Mouse (Mus musculus): ENCODE data around the gene Nsmf. TPM values are rescaled to one million over a fixed set of nuclear protein-coding genes. Genes with fewer than 3 reads are reported as not detected.

Nsmf gene
- total RNA-seq (2021), result 10 to 100 TPM; 53.4 to 68.3 TPM
- long read RNA-seq, experiment 1, transcript Nsmf-201 (15 exons, 2,922 nt), result major isoform, 19 of 45 reads
- long read RNA-seq, experiment 1, partial matches to known transcripts, result 7 of 45 reads
- long read RNA-seq, experiment 1, other reads (novel, unspliced or antisense), result 16 of 45 reads
- long read RNA-seq, experiment 2, transcript Nsmf-201 (15 exons, 2,922 nt), result major isoform, 13 of 45 reads
- long read RNA-seq, experiment 2, partial matches to known transcripts, result 4 of 45 reads
- long read RNA-seq, experiment 2, other reads (novel, unspliced or antisense), result 26 of 45 reads

DNA sequence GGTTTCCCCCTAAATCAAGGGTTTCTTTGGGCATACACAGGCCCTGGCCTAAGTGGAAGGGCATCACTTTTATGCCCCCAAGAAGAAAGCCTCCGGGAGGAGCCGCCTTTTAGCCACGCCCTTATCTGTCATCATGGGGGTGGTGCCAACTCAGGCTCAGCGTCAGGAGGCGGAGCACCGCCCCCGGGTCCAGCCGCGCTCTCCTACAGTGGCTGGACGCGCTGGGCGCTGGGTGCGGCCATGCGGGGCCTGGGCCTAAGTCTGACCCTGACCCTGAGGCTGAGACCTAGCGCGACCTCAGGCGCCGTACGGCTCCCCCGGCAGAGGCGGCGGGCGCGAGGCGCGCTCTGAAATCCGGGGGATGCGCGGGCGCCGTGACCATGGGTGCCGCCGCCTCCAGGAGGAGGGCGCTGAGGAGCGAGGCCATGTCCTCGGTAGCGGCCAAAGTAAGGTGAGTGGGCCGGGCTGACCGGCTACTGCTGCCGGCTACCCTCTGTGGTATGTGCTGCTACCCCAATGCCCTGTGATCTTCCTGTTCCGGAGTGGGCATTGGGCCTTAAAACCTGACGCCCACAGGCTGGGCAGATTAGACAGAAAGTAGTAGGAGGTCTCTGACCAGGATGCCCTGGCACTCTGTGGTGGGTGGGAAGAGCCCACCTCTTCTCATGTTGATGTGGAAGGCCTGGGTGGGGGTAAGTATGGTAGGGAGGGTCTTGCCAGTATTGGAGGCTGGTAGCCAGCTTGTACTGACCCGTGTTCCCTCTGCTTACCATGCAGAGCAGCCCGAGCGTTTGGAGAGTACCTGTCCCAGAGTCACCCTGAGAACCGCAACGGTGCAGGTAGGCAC lies at the start of gene Nsmf:
TSS of gene Nsmf (plus strand) at position 135 of the 847 bp plus-strand sequence.
- peak; percentile 94 for DNase-seq

DNA sequence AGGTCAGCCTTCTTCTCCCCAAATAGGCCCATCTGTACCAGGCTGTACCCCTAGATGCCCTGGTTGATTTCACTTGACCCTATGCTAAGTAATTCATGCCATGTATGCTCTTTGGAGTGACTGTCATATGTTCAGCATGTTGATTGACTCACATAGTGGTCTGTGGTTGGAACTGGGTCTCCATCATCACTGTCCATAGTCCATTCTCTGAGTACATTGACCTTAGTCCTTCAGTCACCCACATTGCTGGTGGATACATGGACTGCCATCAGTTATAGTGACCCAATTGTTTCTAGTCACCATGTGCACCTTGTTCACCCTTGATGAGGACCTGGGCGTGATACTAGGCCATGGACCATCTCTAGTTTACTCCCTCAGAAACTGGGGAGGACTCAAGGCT lies 47.4 kb upstream of the Nsmf start:
- no peak for DNase-seq

DNA sequence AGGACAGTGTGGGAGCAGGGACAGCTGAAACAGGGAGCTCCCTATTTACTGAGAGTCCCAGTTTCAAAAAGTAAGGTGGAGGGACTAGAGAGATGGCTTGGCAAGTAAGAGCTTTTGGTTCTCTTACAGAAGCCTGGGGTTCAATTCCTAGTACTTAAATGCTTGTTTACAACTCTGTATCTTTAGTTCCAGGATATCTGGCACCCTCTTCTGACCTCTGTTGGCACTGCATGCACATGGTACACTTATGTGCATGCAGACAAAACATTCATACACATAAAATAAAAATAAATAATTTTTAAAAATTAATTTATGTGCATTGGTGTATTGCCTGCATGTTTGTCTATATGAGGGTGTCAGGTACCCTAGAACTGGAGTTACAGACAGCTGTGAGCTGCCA lies 45.9 kb upstream of the Nsmf start:
- no peak for DNase-seq

- DNase-seq, result no peak
Measured at GRCm38 (mm10) chr2:25022678-25023077, 31.5 kb upstream of the Nsmf start.

DNA sequence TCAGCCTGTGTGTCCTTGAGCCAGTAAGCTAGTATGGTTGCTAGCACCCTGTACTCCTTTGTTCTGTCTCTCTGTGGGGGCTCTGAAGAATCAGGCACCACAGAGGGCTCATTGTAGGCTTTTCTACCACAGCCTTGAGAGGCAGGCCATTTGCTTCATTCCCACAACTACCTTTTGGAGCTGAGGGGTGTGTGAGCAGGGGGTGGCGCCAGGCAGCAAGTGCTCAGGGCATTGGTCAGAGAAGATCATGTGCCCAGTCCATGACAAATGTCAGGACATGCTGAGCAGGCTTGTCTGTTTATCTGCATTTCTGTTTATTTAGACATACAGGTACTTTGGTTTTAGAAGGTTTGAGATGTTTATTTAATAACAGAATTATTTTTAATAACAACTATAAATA lies 29.0 kb upstream of the Nsmf start:
- no peak for DNase-seq

GRCm38 (mm10) chr2:25034994-25035393 lies 19.2 kb upstream of the Nsmf start:
- DNase-seq, result no peak

DNA sequence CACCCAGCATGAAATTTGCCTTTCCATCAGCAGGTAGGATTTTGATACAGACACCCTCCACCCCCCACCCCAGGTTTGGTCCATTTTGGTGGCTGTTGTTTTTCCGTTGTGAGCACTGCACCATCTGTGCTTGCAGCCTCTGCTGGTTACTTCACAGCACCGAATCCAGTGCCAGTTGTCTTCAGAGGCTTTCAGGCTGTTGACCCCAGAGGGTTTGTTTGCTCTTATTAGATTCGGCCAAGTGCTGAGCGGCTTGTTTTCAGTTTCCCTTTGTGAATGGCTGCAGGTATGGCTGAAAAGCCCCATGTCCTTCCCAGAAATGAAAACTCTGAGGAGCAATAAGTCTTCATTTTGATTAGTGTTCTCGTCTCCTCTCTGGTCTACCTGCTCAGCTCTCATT lies 14.1 kb upstream of the Nsmf start:
- no peak for DNase-seq

- DNase-seq, result no peak
Measured at GRCm38 (mm10) chr2:25050921-25051320, 3.2 kb upstream of the Nsmf start.

DNA sequence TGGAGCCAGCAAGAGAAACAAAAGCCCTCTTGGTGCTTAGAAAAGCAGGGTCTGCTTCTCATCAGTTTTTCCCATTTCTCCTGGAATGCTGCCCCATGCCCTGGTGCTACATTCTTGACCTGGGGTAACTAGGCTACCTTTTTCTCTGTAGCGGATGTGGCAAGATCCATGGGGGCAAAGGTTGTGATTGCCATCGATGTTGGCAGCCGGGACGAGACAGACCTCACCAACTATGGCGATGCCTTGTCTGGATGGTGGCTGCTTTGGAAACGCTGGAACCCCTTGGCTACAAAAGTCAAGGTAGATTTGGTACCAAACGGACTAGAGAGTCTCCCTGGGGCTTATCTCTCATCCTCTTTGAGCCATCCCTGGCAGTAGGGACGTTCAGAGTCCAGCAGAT lies 2.7 kb upstream of the Nsmf start:
- DNase-seq, result no peak

DNA sequence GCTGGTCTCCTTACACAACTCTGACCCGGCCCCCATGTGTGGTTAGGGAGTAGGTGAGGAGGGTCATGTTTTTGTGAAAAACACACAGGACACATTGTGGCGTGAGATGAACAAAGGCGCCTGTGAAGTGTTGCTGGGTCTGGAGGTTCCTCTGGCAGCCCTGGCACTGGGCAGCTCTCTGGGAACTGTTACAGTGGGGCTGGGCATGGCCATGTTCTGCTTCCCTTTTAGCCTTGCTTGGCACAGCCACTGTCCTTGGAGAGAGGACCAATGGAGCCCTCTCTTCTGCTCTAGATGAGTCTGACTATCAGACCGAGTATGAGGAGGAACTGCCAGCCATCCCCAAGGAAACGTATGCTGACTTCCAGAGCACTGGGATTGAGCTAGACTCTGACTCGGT lies 1.1 kb upstream of the Nsmf start:
- DNase-seq, result no peak

DNA sequence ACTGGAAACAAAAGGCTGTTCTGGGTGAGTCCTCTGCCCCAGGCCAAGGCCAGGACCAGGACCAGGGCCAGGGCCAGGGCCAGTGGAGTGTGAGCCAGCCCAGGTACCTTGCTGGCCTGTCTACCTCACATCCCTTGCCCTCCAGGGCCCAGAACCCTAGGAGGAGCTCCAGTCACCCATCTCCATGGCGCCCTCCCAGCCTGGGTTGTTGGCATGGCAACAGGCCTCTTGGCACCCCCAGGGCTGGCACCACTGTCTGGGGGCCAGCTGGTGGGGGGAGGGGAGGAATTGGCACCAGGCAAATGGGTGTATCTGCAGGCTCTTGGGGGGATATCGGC lies 882 bp downstream of the Nsmf start:
- DNase-seq, result peak; percentile 35

GRCm38 (mm10) chr2:25055409-25056155 lies 1.4 kb downstream of the Nsmf start:
- DNase-seq, result no peak

DNA sequence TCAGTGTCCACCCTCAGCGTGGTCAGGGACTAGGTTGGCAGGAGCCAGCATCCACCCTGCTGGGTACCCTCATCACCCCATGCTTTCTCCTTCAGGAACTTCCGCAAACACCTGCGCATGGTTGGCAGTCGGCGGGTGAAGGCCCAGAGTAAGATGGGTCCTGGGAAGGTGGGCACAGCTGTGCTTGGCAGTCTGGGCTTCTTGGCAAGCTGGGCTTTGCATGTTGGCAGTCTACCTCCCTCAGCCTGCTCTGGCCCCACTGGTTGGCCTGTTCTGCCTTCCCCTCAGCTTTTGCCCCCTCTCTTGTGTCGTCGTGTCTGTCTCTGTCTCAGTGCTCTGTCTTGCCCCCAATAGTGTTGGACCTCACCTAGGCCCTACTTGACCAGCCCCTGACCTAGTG lies 4.8 kb downstream of the Nsmf start:
- no peak for DNase-seq

- no peak for DNase-seq
Measured at GRCm38 (mm10) chr2:25063523-25063922, 9.4 kb downstream of the Nsmf start.

GRCm38 (mm10) chr2:25064285-25064684 lies 10.1 kb downstream of the Nsmf start:
- no peak for DNase-seq

- DNase-seq, result no peak
Measured at GRCm38 (mm10) chr2:25065537-25065936, 11.4 kb downstream of the Nsmf start.

DNA sequence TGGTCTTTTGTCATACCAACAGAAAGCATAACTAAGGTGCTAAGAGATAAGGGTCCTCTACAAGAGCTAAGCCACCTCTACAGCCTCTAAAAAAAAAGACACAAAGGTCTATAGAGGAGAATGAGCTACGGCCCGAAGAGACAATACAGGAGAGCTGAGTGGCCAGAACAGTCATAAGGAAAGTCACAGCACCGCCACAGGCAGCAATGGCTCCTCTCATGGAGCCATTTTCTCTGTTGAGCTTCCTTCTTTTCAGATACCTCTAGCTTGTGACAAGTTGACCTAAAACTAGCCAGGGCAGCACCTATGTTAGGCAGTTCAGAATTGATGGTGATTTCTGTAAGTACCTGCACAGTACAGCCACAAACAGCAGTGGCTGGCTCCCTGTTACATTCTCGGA lies 12.4 kb downstream of the Nsmf start:
- no peak for DNase-seq

DNA sequence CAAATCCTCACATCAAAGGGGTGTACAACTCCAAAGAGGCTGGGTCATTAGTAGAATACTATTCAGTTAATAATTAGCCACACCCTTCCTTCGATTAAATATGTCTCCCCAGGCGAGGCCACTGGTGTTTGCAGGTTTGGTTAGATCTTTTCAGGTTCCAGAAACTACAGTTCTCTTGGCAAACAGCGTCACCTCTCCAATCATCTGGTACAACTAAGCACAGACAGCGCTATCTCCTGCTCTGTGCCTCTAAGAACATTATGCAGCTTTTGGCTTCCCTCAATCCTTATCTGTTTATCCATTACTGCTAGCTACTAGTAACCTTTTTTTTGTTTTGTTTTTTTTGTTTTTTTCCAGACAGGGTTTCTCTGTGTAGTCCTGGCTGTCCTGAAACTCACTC lies 15.4 kb downstream of the Nsmf start:
- no peak for DNase-seq

GRCm38 (mm10) chr2:25072398-25072797 lies 18.2 kb downstream of the Nsmf start:
- no peak for DNase-seq

- DNase-seq, result no peak
Measured at GRCm38 (mm10) chr2:25075506-25075905, 21.4 kb downstream of the Nsmf start.

- no peak for DNase-seq
Measured at GRCm38 (mm10) chr2:25078967-25079366, 24.8 kb downstream of the Nsmf start.

DNA sequence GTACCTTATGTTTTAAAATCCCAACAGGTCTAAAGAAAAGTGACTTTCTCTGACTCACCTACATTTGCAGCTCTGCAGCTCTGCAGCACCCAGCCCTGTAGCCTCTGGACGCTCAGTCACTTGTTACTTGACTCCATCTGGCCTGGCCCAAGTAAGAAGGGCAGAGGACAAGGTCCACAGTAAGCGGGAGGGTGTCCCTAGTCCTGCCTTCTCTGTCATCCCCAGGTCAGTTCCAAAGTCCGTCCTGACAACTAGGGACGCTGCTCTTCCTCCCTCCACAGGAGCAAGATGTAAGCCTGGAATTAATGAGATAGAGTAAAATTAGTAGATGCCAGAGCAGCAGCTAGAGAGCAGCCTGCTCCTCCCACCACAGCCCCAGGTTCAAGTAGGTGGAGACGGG lies 25.9 kb downstream of the Nsmf start, which contains the start of gene Entpd8:
TSS of gene Entpd8 (plus strand) at position 229 of the 400 bp plus-strand sequence.
- no peak for DNase-seq

DNA sequence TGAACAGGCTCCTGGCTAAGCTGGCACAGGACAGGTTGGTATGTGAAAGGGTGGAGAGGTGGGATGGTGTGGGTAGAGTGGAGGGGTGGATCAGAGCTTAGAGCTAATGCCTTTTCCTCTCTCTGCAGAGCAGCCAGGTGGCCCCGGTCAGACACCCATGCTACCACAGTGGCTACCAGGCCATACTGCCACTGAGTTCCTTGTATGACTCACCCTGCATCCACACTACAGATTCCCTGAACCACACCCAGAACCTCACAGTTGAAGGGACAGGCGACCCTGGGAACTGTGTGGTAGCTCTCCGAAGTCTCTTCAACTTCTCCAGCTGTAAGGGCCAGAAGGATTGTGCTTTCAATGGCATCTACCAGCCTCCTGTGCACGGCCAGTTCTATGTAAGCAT lies 29.5 kb downstream of the Nsmf start:
- DNase-seq, result no peak
